Mouse (Mus musculus) mouse trophoblast stem cell (cell line): ENCODE results near the gene Dio1.

Source experiments
- in situ Hi-C, 2 experiments: fragments of 300-500 bp; cut with MseI, MboI; formaldehyde crosslinking; loops; 2 replicates in 1 of 2; 3 replicates in 1 of 2; pipeline ENCODE4 v1.15.1; 2025

Gene Dio1

DNA sequence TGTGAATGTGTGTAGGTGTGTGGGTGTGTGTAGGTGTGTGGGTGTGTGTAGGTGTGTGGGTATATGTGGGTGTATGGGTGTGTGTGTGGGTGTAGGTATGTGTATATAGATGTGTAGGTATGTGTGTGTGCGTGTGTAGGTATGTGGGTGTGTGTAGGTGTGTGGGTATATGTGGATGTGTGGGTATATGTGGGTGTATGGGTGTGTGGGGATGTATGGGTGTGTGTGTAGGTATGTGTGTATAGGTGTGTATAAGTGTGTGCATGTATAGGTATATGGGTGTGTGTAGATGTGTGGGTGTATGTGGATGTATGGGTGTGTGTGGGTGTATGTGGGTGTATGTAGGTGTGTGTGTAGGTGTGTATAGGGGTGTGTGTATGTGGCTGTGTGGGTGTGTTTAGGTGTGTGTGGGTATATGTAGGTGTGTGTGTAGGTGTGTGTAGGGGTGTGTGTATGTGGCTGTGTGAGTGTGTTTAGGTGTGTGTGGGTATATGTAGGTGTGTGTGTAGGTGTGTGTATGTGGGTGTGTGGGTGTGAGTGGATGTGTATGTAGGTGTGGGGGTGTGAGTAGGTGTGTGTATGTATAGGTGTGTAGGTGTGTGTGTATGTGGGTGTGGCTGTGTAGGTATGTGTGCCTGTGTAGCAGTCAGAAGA lies 5.9 kb downstream of the Dio1 start:
- in situ Hi-C loops, result no loop called here

DNA sequence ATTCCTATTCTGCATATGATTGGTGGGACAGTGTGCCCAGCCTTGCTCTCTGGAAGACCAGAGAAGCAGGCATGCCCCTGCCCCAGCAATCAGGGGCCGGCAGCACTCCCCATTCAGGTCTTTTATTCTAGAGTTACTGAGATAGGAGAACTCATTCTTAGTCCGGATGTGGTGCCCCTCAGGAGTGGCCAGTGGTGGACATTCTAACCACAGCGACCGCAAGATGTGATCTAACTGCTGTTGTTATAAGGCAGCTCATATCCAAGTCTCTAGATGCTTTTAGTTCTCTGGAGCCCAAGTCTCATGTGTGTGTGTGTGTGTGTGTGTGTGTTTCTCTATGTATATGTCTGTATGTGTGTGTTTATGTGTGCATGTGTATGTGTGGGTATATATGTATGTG lies 6.6 kb downstream of the Dio1 start:
- in situ Hi-C loops, result no loop called here

DNA sequence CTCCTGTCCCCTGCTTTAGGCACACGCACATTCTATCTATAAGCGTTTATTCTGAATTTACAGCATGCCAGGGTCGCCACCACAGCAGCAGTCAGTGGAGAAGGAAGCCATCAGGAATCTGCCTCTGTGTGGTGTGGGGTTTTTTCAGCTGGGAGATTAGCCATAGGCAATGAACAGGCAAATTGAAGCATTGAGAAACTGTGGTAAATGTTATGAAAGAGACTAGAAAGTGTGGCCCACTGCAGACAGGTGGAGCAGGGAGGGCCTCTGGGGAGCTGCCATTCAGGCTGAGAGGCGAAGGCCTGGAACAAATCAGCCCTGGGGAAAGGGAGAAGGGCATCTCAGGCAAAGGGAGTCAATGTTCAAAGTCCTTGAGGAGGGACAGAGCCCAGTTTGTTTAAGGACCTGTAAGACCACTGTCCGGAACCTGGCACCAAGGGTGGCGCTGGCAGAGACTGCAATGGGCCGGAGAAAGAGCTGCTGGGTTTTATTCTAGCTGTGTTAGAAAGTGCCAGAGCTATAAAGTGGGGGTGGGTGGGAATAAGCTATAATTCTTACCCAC lies 7.1 kb downstream of the Dio1 start:
- in situ Hi-C loops, result no loop called here

DNA sequence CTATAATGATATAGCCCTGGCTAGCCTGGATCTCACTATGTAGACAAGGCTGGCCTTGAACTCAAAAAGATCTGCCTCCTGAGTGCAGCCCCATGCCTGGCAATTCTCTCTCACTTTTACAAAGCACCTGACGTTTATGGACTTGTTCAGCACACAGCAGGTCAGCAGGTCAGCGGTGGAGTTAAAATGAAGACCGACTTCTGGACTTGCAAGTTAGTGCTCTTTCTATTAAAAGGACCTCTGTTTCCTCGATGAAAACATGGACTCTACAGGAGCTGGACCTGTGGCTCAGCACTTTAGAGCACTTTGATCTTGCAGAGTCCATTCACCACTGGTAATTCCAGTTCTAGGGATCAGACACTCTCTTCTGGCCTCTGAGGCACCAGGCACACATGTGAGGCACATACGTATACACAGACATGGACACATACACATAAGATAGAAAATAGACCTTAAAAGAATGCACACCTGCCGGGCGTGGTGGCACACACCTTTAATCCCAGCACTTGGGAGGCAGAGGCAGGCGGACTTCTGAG lies 8.8 kb downstream of the Dio1 start:
- in situ Hi-C loops, result no loop called here

DNA sequence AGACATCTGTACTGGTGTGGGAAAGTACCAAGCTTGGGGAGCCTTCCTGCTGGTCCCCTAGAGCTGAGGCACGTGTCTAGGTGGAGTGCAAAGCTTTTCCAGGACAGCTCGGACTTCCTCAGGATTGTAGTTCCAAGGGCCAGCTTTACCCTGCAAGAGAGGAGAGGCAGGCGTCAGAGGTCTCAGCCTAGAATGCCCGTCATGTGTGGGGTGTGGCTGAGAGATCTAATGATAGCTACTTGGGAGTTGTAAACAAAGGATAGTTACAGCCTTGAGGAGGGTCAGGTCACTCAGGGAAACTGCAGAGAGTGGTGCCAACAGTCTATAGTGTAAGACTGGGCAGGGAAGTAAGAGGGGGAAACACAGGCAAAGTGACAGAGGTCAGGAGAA lies 14.7 kb downstream of the Dio1 start:
- in situ Hi-C loops, result no loop called here

DNA sequence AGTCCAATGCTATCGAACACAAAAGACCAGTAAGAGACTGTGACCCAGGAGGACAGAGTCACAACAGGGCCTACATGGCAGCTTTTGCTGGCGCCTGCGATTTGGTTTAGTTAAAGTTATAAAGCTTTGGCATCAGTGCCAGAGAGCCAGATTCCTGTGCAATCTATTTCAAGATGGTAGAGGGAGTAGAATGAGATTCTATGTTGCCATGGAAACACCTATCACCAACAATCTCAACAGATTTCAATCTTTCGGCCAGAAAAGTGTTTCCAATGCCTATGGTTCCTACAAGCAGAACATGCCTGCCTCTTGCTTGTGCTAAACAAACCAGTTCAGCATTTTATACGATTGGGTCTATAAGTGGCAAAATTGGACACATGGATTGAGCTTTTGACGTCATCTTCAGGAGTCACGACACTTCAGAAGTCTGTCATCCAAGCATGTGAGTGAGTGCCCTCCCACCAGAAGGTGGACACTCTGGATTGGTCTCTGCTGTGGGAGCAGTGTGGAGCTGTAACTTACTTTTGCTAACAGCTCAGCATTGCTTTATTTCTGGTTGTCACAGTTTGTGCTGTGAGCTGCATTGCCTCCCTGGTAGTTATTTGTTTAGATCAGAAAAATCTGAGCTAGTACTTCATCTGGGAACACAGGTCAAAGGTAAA lies 15.2 kb downstream of the Dio1 start:
- in situ Hi-C loops, result no loop called here

DNA sequence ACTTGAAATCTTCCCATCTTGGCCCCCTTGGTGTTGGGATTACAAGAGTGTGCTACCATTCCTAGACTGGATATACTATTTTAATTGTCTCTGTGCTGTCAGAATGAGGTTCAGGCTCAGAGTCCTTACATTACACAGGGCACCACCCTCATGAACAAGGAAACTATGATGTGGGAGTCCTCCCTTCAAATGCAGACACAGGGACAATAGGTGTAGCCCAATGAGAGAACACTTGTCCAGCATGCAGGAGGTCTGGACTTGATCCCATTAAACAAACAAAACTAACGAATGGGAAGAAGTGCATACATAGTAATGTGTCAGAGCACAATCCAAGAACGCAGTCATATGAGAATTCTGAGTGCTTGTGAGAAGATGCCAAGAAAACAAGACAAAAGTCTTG lies 19.5 kb downstream of the Dio1 start:
- in situ Hi-C loops, result no loop called here

DNA sequence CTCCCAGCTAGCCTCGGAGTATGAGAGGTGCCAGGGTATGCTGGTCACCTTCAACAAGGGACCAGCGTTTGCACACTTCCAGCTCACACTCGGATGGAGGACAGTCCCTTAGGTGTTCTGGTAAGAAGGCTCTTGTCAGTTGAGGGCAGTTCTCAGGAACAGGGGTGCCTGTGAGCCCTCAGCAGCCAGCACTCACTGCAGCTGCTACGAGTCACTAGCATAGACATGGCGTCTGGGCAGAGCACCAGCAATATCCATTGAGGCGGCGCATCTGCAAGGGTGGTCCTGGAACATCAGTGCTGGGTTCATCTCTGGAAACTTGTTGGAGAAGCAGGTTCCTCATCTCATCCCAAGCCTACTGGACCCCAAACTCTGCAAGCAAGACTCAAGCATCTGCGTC lies 20.6 kb downstream of the Dio1 start:
- in situ Hi-C loops, result no loop called here

DNA sequence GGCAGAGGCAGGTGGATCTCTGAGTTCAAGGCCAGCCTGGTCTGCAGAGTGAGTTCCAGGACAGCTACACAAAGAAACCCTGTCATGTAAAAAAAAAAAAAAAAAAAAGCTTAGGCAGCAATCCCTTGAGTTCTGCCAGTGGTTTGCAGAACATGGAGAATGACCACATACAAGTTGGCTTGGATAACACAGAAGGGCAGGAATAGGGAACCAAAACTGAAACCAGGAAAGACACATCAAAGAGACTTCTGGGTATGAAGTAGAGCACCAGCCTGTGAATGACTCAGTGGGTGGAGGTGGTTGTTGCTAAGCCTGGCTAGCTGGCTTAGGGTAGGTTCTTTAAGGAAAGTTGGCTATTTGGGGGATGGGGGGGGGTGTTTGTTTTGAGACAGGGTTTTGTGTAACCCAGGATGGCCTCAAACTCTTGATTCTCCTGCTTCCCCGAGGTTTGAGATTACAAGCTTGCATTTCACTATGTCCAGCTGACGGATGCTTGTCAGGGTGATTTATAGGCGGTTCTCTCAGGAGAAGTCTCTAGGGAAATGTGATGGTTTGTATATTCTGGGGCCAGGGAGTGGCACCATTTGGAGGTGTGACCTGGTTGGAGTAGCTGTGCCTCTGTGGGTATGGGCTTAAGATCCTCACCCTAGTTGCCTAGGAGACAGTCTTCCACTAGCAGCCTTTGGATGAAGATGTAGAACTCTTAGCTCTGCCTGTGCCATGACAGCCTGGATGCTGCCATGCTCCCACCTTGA lies 21.3 kb downstream of the Dio1 start:
- in situ Hi-C loops, result no loop called here

DNA sequence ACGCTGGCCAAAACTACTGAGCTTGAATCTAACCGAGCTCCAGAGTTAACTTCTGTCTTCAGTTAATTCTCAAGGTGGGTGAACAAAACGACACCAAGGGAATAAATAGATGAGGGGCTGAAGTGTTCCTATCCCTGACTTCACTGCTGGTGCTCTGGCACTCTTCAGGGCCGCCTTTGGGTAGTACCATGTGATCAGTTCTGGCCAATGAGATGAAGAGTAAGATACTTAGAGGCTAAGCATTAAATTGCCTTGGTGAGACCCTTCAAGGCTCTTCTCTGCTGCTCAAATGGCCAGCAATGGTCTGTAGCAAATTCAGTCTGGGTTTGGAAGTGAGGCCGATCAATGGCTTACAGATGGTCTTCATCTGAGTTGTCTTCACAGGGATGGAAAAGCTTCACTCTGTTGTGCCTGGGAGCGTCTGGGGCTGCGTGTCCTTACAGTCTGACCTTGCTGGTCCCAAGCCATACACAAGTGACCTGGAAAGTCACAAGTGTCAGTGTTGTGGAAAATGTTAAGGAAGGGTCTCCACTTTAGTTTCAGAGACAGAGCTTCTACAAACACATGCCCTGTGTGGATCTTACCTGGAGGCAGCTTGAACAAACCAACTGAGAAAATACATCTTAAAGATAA lies 26.0 kb downstream of the Dio1 start:
- in situ Hi-C loops, result no loop called here

DNA sequence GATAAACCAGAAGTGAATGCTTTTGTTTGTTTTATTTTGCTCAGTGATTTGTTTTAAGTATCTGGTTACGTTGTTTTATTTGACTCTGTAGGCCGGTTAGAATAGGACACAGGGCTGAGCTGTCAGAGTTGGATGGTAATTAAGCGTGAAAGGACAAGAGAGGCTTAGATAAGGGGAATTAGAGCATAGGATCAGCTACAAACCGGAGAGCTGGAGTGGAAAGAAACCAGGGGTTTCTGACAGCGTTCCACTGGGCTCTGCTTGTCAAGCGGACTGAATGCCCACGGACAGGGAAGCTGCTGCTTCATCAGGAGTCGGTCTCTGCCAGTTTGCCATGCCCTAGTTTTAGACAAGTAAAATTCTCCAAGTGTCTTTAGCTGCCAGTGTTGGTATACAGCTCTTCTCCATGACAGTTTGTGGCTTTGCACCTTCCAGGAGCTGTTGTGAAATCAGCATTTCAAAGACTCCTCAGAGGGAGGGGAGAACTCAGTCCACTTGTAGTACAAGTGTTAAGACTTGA lies 28.7 kb downstream of the Dio1 start:
- in situ Hi-C loops, result no loop called here

DNA sequence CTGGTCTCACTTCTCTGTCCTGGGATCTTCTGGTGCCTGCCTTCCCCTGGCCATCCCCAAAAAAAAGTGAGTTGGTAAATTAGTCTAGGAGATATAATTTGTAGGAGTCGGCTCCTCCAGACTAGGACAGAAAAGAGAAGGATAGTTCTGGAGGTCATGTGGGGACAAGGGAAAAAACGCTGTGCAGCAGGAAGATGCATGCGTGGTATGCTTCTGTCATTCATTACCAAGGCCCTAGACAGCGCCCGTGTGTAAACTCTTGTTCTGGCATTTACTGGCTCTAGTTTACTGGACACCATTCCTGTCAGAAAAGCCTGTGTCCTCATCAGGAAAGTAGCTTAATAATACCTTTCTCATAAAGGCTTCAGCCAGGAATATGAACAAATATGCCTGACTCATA lies 32.5 kb downstream of the Dio1 start:
- in situ Hi-C loops, result no loop called here

DNA sequence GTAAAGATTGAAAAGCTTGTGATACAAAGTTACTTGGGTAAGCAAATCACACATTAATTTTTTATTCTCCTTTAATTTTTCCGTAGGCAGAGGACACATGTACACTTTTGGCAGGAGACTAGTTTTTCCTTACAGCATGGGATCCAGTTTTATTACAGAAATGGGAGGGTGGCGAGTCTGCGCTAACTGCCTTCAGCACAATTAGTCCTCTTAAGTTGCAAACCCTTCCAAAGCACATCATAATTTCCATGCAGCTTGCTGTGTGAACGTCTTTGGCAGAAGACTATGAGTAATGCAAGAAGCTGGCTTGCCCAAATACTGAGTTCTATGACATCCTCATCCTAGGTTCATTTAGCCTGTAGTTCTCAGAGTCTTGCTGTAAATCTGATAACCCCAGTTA lies 33.3 kb downstream of the Dio1 start:
- in situ Hi-C loops, result no loop called here

DNA sequence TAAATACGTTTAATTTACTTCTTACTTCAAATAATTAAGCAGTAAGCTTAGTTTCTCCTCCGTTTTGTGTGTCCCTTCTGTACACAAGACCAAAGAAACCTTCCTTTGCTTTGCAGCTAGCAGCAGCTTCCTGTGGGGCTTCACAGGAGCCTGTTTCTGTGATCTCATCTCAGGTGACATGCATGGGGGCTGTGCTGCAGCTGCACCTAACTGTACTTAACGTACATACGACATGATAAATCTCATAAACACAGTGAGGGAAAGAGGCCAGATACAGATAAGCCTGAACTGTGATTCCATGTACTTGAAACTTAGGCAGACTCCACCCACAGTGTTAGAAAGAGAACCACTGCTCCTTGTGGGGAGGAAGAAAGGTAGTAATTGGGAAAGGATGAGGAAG lies 47.0 kb downstream of the Dio1 start:
- in situ Hi-C loops, result no loop called here

DNA sequence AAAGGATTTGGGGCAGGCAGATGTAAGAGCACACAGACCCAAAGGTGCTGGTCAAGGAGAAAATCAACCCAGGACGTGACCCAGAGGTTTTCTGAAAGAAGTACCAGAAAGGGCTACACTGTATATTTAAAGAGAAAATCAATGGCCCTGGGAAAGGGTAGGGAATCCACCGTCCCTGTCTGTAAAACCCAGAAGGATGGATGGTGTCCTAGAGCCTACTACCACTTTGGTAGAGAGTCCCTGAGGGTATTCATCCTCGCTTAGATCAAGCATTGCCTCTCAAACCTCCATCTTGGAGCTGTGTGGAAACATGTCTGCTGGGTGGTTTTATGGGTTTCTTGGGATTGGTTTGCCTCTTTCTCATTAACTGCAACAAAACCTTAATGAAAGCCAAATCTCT lies 52.6 kb downstream of the Dio1 start:
- in situ Hi-C loops, result no loop called here

DNA sequence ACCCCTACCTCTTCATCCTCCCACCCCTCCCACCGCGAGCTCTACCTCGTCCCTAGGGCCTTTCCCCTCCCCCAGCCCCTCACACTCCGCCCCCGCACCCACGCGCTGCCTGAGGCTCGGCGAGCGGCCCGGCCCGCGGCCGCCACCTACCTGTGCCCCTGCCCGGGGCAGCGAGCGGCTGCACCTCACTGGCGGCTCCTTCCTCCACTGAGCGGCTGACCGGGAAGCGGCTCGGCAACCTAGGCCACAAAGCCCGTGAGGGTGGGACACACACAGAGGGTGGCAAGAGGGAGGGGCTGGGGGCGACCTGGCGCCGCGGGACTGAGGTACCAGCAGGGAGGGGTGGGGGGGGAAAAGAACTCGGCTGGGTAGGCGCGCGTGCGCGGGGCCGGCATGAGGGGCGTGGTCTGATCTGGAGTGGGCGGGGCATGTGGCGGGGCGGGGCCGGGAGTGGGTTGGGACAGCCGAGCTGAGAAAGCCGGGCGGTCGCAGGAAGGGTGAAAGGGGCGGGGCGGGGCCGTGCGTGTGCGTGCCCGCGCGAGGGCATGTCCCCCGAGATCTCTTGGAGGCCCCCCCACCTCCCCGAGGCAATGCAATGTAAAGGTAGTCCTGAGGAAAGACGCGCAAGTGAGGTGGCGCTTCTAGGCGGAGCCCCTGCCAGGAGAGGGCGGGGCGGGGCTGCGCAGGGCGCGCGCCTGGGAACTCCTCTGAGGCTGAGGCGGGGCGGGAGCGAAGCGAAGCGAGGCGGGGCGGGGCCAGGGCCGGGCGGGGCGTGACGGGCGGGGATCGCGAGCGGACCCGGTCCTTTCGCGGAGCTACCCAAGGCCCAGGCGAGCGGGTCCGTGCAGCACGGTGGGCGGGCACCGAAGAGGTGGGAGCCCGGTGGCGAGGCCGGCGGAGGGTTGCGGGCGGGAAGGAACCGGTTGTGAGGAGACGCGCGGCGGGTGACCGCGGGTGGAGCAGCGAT lies 53.6 kb downstream of the Dio1 start, which contains the start of the genes Lrrc42 and Hspb11:
Gene Lrrc42, minus strand, starts transcription at position 408 of the 967 bp plus-strand sequence.
Gene Hspb11, plus strand, starts transcription at position 469 of the 967 bp plus-strand sequence.
- in situ Hi-C loops, result no loop called here

DNA sequence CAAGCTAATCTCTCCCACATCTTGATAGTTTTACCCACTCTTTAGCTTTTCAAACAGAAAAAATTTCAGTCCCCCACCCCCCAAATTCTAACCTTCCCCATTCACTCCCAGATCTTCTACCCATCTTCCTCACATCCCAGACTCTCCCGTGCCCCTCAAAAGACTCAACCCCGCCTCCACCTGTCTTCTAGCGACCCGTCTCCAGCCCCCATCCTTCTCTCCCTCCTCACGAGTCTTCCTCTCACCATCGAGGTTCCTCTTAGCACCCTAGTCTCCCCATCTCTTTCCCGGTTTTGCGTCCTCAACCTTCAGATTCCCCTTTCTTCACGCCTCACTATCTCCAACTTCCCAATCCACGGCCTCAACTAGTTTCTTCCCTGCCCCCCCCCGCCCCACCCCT lies 54.4 kb downstream of the Dio1 start:
- in situ Hi-C loops, result no loop called here

DNA sequence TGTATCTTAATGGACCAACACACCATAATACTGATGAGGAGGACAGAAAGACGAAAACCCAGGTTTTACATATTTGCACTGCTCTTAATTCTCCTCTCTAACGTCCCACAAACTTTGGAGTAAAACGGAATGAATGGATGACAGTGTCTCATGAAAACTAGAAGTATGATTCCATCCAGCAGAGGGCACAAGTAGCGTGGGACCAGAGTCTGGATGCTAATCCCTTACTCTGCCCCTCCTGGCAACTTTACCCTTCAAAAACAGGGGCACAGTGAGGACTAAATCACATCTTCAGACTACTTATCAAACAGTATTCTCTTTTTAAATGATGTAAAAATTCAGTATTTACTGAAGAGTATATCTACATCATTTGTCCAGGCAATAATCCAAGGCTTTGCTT lies 56.5 kb downstream of the Dio1 start:
- in situ Hi-C loops, result no loop called here

DNA sequence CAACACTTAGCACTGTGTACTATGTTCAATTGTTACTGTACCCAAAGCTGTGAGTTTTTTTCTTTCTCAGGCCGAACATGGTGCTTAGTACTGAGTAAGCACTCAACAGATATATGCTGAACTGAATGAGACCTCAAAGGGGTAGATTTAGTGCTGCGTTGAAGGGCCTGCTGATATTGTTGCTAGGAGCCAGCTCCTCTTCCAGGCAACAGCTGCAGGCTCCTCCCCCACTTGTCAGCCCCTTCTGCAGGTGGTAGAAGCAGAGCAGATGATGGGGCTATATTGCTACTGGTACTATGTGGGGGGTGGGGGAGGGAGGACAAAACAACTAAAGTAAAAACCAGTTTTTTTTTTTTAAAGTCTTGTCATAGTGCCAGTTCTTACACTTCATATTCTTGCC lies 57.5 kb downstream of the Dio1 start:
- in situ Hi-C loops, result loop anchor here in 1 of 2 experiments (10.0 kb wide), 1 partner anchor 95 kb away; no protein-coding TSS in a partner anchor

DNA sequence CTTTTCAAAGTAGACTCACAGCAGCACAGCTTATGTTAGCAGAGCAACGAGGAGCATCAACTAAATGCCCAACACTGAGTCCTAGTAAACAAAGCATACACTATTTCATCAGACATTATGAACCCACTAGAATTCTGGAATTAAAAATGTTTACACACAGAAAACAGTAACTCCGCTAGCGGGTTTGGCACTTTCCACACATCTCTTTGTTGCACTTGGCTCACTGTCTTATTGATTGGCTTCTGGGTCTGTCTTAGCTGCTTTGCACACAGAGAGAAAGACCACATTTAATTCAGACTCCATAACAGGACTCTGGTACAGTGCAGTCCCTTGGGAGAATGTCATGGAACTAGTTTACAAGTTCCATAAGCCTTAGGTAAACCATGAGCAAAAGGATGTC lies 58.9 kb downstream of the Dio1 start:
- in situ Hi-C loops, result loop anchor here in 1 of 2 experiments (10.0 kb wide), 1 partner anchor 97 kb away; no protein-coding TSS in a partner anchor
